Mouse (Mus musculus) heart, embryonic 12.5 days (tissue): ENCODE results near the gene Trim11. TPM values are rescaled to one million over a fixed set of nuclear protein-coding genes. Genes with fewer than 3 reads are reported as not detected.

ENCODE experiments used
- ATAC-seq: fragments of 200-750 bp; cut with Nextera tagmentation; 2 replicates; pipeline ENCODE4 v1.8.0; 2017; ENCODE audit warnings: moderate TSS enrichment, moderate library complexity; ENCODE audit not compliant: insufficient number of reproducible peaks, low FRiP score
- H3K27ac ChIP-seq: fragments of 300-500 bp; sonication (generic); 2 replicates; pipeline ENCODE4 v1.5.1; 2016; ENCODE audit warnings: mild to moderate bottlenecking, moderate library complexity; ENCODE audit not compliant: poor library complexity, severe bottlenecking
- H3K27me3 ChIP-seq: fragments of 300-500 bp; sonication (generic); replicated peaks from 2 replicates; pipeline ENCODE4 v1.6.1; 2016; ENCODE audit warnings: mild to moderate bottlenecking, moderate library complexity
- H3K36me3 ChIP-seq: fragments of 300-500 bp; sonication (generic); 2 replicates; pipeline ENCODE4 v1.6.1; 2016; ENCODE audit warnings: mild to moderate bottlenecking, moderate library complexity
- H3K4me1 ChIP-seq: fragments of 300-500 bp; sonication (generic); replicated peaks from 2 replicates; pipeline ENCODE4 v1.6.1; 2016; ENCODE audit warnings: mild to moderate bottlenecking
- H3K4me2 ChIP-seq: fragments of 300-500 bp; sonication (generic); 2 replicates; pipeline ENCODE4 v1.6.1; 2016; ENCODE audit warnings: mild to moderate bottlenecking, moderate library complexity
- H3K4me3 ChIP-seq: fragments of 300-500 bp; sonication (generic); 2 replicates; pipeline ENCODE4 v1.5.1; 2016; ENCODE audit warnings: mild to moderate bottlenecking
- H3K9ac ChIP-seq: fragments of 300-500 bp; sonication (generic); 2 replicates; pipeline ENCODE4 v1.6.1; 2016; ENCODE audit warnings: mild to moderate bottlenecking, moderate library complexity
- H3K9me3 ChIP-seq: fragments of 300-500 bp; sonication (generic); replicated peaks from 2 replicates; pipeline ENCODE4 v1.6.1; 2016; ENCODE audit warnings: mild to moderate bottlenecking, moderate library complexity
- WGBS: fragments of 180-500 bp; shearing (Covaris S2); methylation state at CpG from one replicate; pipeline ENCODE4 v1.1.7; 2016; 5-methylcytosine and 5-hydroxymethylcytosine counted together
- polyA plus RNA-seq: library from polyadenylated mRNA; unstranded; fragments of >200 nt; fragmentation: Nextera tagmentation; extraction: Ambion mirVana; gene quantifications from 2 replicates; pipeline ENCODE4 v1.2.1, GENCODE M21; 2016

Gene Trim11
- polyA plus RNA-seq, 1 experiment from 2014 or later = 27.6 TPM

GRCm38 (mm10) chr11:58981541-58982447 lies 3.9 kb downstream of the Trim11 start:
- Histone ChIP-seq H3K4me2 (peak overlapping the region; percentile 94), H3K9me3 (no peaks in the 10 kb centered on the region), H3K27me3 (no peaks in the 10 kb centered on the region), H3K4me1 (peaks cover 81% of the 10 kb centered on the region), H3K4me3 (no peak overlapping the region), H3K27ac (peak overlapping the region; percentile 97; the same call in 1 of the 2 replicates), H3K36me3 (peaks cover 45% of the 10 kb centered on the region), H3K9ac (peak overlapping the region; percentile 5; the same call in 1 of the 2 replicates)
- 53% methylated on average over 14 of the region's 14 CpGs for WGBS
- no peak for ATAC-seq

GRCm38 (mm10) chr11:58982471-58983097 lies 4.7 kb downstream of the Trim11 start:
- no peak overlapping the region for H3K4me3 ChIP-seq
- H3K4me1 ChIP-seq = peaks cover 86% of the 10 kb centered on the region
- no peaks in the 10 kb centered on the region for H3K27me3 ChIP-seq
- WGBS = 78% methylated on average over 18 of the region's 18 CpGs
- no peak for ATAC-seq
- peaks cover 52% of the 10 kb centered on the region for H3K36me3 ChIP-seq
- no peak overlapping the region for H3K4me2 ChIP-seq
- no peaks in the 10 kb centered on the region for H3K9me3 ChIP-seq
- peak overlapping the region; percentile 97; the same call in 1 of the 2 replicates for H3K27ac ChIP-seq
- H3K9ac ChIP-seq = peak overlapping the region; percentile 22; the same call in 1 of the 2 replicates

GRCm38 (mm10) chr11:58983691-58984341 lies 5.9 kb downstream of the Trim11 start:
- Histone ChIP-seq H3K27me3 (no peaks in the 10 kb centered on the region), H3K4me3 (no peak overlapping the region), H3K4me1 (peaks cover 98% of the 10 kb centered on the region), H3K9me3 (no peaks in the 10 kb centered on the region), H3K4me2 (peak overlapping the region; percentile 38), H3K36me3 (peaks cover 64% of the 10 kb centered on the region), H3K9ac (peak overlapping the region; percentile 49), H3K27ac (peak overlapping the region; percentile 97)
- WGBS = 54% methylated on average over 6 of the region's 6 CpGs
- ATAC-seq = peak; percentile 41; the same call in 1 of the 2 replicates

GRCm38 (mm10) chr11:58984657-58985056 lies 6.8 kb downstream of the Trim11 start:
- Histone ChIP-seq H3K36me3 (peaks cover 73% of the 10 kb centered on the region), H3K4me2 (no peak overlapping the region), H3K4me1 (peaks cover 98% of the 10 kb centered on the region), H3K4me3 (no peak overlapping the region), H3K27ac (peak overlapping the region; percentile 93), H3K27me3 (no peaks in the 10 kb centered on the region), H3K9me3 (no peaks in the 10 kb centered on the region), H3K9ac (peak overlapping the region; percentile 48)
- WGBS = 85% methylated on average over 7 of the region's 7 CpGs
- ATAC-seq = no peak

GRCm38 (mm10) chr11:58985299-58985917 lies 7.5 kb downstream of the Trim11 start:
- Histone ChIP-seq H3K27ac (peak overlapping the region; percentile 93), H3K4me2 (no peak overlapping the region), H3K4me3 (no peak overlapping the region), H3K36me3 (peaks cover 80% of the 10 kb centered on the region), H3K9me3 (no peaks in the 10 kb centered on the region), H3K27me3 (no peaks in the 10 kb centered on the region), H3K9ac (peak overlapping the region; percentile 48), H3K4me1 (peaks cover 98% of the 10 kb centered on the region)
- WGBS = 60% methylated on average over 3 of the region's 3 CpGs
- ATAC-seq = no peak

- H3K4me1 ChIP-seq = peaks cover 100% of the 10 kb centered on the region
- peak overlapping the region; percentile 93; the same call in 1 of the 2 replicates for H3K27ac ChIP-seq
- H3K9ac ChIP-seq = 0 out of 2 replicates have a peak overlapping the region, but pooled peaks have one; percentile 4
These were observed 11.3 kb downstream of the Trim11 start for GRCm38 (mm10) chr11:58989166-58989565.

GRCm38 (mm10) chr11:58990141-58990540 lies 12.2 kb downstream of the Trim11 start:
- H3K4me1 ChIP-seq = peaks cover 100% of the 10 kb centered on the region
- peaks cover 15% of the 10 kb centered on the region; the same call in 1 of the 2 replicates for H3K27me3 ChIP-seq
- peak overlapping the region; percentile 17; the same call in 1 of the 2 replicates for H3K4me2 ChIP-seq
- H3K36me3 ChIP-seq = peaks cover 58% of the 10 kb centered on the region
- H3K4me3 ChIP-seq = no peak overlapping the region
- ATAC-seq = no peak
- peak overlapping the region; percentile 93 for H3K27ac ChIP-seq
- 59% methylated on average over 17 of the region's 17 CpGs for WGBS
- H3K9ac ChIP-seq = peak overlapping the region; percentile 54
- H3K9me3 ChIP-seq = no peaks in the 10 kb centered on the region

More at GRCm38 (mm10) chr11:58989166-58989565, 11.3 kb downstream of the Trim11 start:
- no peak overlapping the region for H3K4me2 ChIP-seq
- peaks cover 12% of the 10 kb centered on the region; the same call in 1 of the 2 replicates for H3K27me3 ChIP-seq
- 93% methylated on average over 4 of the region's 4 CpGs for WGBS
- no peak overlapping the region for H3K4me3 ChIP-seq
- peaks cover 60% of the 10 kb centered on the region for H3K36me3 ChIP-seq
- H3K9me3 ChIP-seq = no peaks in the 10 kb centered on the region
- ATAC-seq = no peak

- Histone ChIP-seq H3K27ac (peak overlapping the region; percentile 93), H3K4me3 (no peak overlapping the region), H3K4me1 (peaks cover 99% of the 10 kb centered on the region), H3K9me3 (no peaks in the 10 kb centered on the region), H3K4me2 (peak overlapping the region; percentile 17; the same call in 1 of the 2 replicates), H3K27me3 (peaks cover 21% of the 10 kb centered on the region; the same call in 1 of the 2 replicates), H3K36me3 (peaks cover 56% of the 10 kb centered on the region), H3K9ac (peak overlapping the region; percentile 54)
- peak; percentile 58 for ATAC-seq
- WGBS = 50% methylated on average over 9 of the region's 9 CpGs
These were observed 12.9 kb downstream of the Trim11 start for GRCm38 (mm10) chr11:58990794-58991193.

GRCm38 (mm10) chr11:58991911-58992310 lies 14.0 kb downstream of the Trim11 start:
- peaks cover 99% of the 10 kb centered on the region for H3K4me1 ChIP-seq
- peak overlapping the region; percentile 30; the same call in 1 of the 2 replicates for H3K9ac ChIP-seq
- no peaks in the 10 kb centered on the region for H3K9me3 ChIP-seq
- no peak overlapping the region for H3K4me2 ChIP-seq
- no peak overlapping the region for H3K4me3 ChIP-seq
- peaks cover 24% of the 10 kb centered on the region; the same call in 1 of the 2 replicates for H3K27me3 ChIP-seq
- peak overlapping the region; percentile 93 for H3K27ac ChIP-seq
- ATAC-seq = no peak
- 80% methylated on average over 3 of the region's 3 CpGs for WGBS
- H3K36me3 ChIP-seq = peaks cover 58% of the 10 kb centered on the region

- H3K36me3 ChIP-seq = peaks cover 54% of the 10 kb centered on the region
- no peak overlapping the region for H3K4me3 ChIP-seq
- H3K4me2 ChIP-seq = no peak overlapping the region
- 50% methylated on average over 6 of the region's 6 CpGs for WGBS
- no peak overlapping the region for H3K9ac ChIP-seq
- H3K27me3 ChIP-seq = peaks cover 26% of the 10 kb centered on the region; the same call in 1 of the 2 replicates
- 0 out of 2 replicates have a peak overlapping the region, but pooled peaks have one; percentile 19 for H3K27ac ChIP-seq
- no peaks in the 10 kb centered on the region for H3K9me3 ChIP-seq
- ATAC-seq = no peak
- H3K4me1 ChIP-seq = peaks cover 99% of the 10 kb centered on the region
These were observed 15.3 kb downstream of the Trim11 start for GRCm38 (mm10) chr11:58993091-58993670.
